In genomic region chr7:49270855-49271254, GRCm38 (mm10) we compare ENCODE assay signal across 20 mouse cellular contexts.
"Had no signal": no experiment of that assay in that cellular context is flagged by ENCODE, and none has a peak within 500 bp of the region (broad histone marks: within the 10 kb centered on the region; RNA-seq: fewer than 3 reads in every experiment).

No protein-coding gene starts in this region.

- H3K27ac ChIP-seq: limb, embryonic 10.5 days; limb, embryonic 13.5 days; liver, embryonic 13.5 days; midbrain, embryonic 10.5 days; midbrain, embryonic 13.5 days; neural tube, embryonic 13.5 days; stomach, postnatal 0 days had no signal

- H3K9ac ChIP-seq: limb, embryonic 13.5 days; liver, embryonic 13.5 days; midbrain, embryonic 13.5 days; neural tube, embryonic 13.5 days had no signal

- DNase-seq: kidney, adult 18-20 months; kidney, adult 9 months; kidney, postnatal 14 days; kidney, postnatal 4 days; layer of hippocampus, adult 9-11 months; liver, embryonic 13.5 days; lung, adult 2 months; lung, postnatal 14 days; lung, postnatal 4 days; thymus, adult 2 months; thymus, postnatal 14 days; thymus, postnatal 4 days had no signal

- H3K9me3 ChIP-seq: limb, embryonic 10.5 days; limb, embryonic 13.5 days; liver, embryonic 13.5 days; midbrain, embryonic 10.5 days; midbrain, embryonic 13.5 days; neural tube, embryonic 13.5 days had no signal

- H3K4me2 ChIP-seq: limb, embryonic 13.5 days; liver, embryonic 13.5 days; midbrain, embryonic 13.5 days; neural tube, embryonic 13.5 days had no signal

- H3K36me3 ChIP-seq: limb, embryonic 10.5 days; limb, embryonic 13.5 days; liver, embryonic 13.5 days; midbrain, embryonic 10.5 days; midbrain, embryonic 13.5 days; neural tube, embryonic 13.5 days had no signal

- ATAC-seq: midbrain, embryonic 13.5 days; midbrain, embryonic 16.5 days had no signal

- H3K27me3 ChIP-seq: midbrain, embryonic 13.5 days; neural tube, embryonic 13.5 days had no signal

- H3K4me3 ChIP-seq: limb, embryonic 10.5 days; limb, embryonic 13.5 days; liver, embryonic 13.5 days; midbrain, embryonic 10.5 days; midbrain, embryonic 13.5 days; myocyte; neural tube, embryonic 13.5 days had no signal
